Mouse (Mus musculus) brain, embryonic 14.5 days (tissue): ENCODE results near the gene C1qtnf4. TPM values are rescaled to one million over a fixed set of nuclear protein-coding genes. Genes with fewer than 3 reads are reported as not detected.
A peak's percentile ranks its signal among the peaks of the same experiment; 100 is the strongest.

Experiments used
- DNase-seq: peaks from one replicate; pipeline ENCODE4 v3.0.0-alpha.2; 2011; ENCODE audit warnings: low read depth
- CTCF ChIP-seq: fragments of 200-500 bp; IDR thresholded peaks from 2 replicates; pipeline ENCODE4 v1.5.1; 2012; ENCODE audit warnings: inconsistent platforms, mild to moderate bottlenecking, moderate library complexity, borderline replicate concordance; ENCODE audit not compliant: insufficient read depth, insufficient read length; ENCODE audit errors: extremely low read depth
- POLR2A ChIP-seq: fragments of 200-500 bp; IDR thresholded peaks from 2 replicates; pipeline ENCODE4 v1.6.1; 2012; ENCODE audit warnings: mild to moderate bottlenecking, inconsistent platforms, borderline replicate concordance; ENCODE audit not compliant: poor library complexity, insufficient read depth, insufficient read length, severe bottlenecking; ENCODE audit errors: extremely low read depth
- polyA plus RNA-seq: library from polyadenylated mRNA; depleted of rRNA; stranded (reverse); fragments of >200 nt; gene quantifications from 2 replicates; pipeline ENCODE4 v1.2.3, GENCODE M21; 2012; rRNA removed

Gene C1qtnf4
- polyA plus RNA-seq, result 165 and 182 TPM in 2 replicates

DNA sequence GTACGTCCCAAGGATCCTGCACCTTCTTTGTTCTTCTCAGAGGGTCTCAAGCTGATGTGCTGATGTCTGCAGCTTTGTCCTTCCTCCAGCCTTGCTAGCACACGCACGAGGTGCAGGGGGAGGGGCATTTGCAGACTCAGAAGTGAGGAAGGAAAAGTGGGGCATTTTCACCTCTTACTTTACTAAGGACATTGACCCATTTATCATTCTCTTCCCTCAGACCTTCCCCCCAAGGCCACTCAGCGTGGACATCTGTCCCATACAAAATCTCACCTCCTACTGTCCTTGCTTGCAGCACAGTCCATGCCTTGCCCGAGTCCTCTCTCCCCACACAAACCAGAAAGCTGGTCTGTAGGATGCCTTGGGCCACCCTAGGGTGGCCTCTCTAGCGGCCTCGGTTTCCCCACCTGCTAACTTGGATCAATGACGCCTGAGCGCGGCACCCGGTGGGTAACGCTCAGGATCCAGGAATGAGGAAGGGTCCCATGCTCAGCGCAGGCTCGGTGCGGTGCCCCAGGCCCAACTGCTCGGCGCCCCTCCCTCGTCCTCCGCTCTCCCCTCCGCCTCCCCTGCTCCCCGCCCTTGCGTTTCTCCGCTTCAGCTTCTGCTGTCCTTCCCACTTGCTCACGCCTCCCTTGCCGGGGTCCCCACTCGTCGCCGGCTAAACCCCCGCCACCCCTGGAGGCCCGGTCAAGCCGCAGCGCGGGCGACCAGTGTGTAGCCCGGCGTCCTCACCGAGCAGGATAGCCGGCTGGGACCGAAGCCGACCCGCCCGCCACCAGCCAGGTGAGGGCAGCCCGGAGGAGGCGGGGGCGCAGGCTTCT is at the start of gene C1qtnf4:
C1qtnf4 (plus strand) TSS at position 643 of the 824 bp plus-strand sequence.
- peak; percentile 87 for DNase-seq
- no peak for TF ChIP-seq CTCF
- peak; percentile 42; the same call in 1 of the 2 replicates for TF ChIP-seq POLR2A

DNA sequence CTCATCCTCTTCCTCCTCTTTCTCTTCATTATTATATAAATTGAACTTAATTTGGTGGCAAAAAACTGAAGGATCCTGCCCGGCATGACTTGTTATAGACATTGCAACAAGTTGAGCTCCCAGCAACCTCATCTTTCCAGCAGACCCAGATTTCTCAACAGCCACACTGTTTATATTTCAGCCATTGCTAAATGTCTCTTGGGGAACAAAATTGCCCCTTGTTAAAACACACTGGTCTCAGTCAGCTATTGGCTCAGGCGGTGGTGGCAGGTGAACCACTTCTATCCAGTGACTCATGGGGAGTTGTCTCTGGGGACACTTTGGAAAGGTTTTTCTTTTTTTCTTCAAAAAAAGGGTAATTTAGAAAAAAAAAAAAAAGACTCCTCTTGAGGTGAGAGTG is 47.0 kb upstream of the C1qtnf4 start:
- DNase-seq, result no peak
- no peak for TF ChIP-seq POLR2A
- no peak for TF ChIP-seq CTCF

DNA sequence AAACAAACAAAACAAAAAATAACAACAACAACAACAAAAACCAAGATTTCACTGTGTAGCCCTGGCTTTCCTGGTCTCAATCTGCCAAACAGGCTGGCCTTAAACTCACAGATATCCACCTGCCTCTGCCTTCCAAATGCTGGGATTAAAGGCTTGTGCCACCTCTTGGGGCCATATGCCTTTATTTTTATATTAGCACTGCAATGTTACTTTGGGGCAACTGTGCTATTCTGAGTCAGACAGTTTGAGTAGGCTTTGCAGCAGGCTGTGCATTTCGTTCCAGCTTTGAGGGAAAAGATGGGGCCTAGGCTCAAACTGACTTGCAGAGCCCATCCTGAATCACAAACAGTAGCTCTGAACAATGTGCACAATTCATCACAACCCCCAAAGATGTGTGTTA is 42.0 kb upstream of the C1qtnf4 start:
- no peak for TF ChIP-seq CTCF
- no peak for TF ChIP-seq POLR2A
- no peak for DNase-seq

DNA sequence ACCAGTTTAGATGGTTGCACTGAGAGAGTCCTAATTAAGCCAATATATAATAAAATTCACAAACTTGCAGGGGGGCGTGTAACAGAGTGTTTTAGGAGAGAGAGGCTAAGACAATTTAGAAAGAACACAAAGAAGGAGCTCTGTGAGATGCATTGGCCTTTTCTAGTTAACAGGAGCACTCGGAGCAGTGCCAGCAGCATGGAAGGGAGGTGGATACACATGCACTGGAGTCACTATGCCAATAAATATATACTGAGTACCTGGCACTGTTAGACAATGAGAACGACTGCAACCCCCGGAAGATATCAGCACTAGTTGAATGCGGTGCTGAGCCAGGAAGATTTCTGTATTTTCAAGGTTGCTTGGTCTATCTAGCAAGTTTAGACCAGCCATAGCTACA is 41.4 kb upstream of the C1qtnf4 start:
- TF ChIP-seq CTCF (no peak), POLR2A (no peak)
- no peak for DNase-seq

- DNase-seq, result no peak
- TF ChIP-seq CTCF, result no peak
- no peak for TF ChIP-seq POLR2A
Observed at GRCm38 (mm10) chr2:90845234-90845633, 40.4 kb upstream of the C1qtnf4 start.

DNA sequence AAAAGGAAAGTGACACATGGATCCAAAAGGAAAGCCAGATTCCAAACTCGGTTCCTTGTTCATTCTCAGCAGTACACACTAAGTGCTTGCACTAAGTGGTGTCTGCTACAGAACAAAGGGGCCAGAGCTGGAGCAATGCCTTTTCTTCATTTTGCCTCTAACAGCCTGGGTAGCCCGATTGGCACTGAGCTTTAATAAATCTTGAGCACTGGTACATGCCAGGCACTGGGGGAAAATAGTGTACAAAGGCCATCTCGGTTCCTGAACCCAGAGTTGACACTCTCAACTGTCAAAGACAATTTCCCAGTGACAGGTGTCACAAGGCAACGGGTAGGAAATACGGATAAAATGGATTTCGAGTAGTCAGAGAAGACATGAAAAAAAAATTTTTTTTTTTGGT is 39.5 kb upstream of the C1qtnf4 start:
- TF ChIP-seq CTCF, result no peak
- TF ChIP-seq POLR2A, result no peak
- peak; percentile 20 for DNase-seq

DNA sequence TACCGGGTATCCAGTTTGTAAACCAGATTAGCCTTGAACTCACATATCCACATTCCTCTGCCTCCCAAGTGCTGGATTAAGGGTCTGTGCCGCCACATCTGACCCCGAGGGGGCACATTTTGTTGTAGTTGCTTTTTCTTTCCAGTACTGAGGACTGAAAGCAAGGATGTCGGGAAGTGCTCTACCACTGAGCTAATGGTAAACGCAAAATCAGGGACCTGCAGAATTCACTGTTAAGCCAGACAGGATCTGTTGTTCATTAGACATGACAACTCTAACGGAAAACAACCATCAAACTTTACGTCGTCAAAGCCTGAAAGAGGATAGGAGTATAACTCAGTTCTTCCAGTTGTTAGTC is 39.1 kb upstream of the C1qtnf4 start:
- TF ChIP-seq CTCF, result no peak
- TF ChIP-seq POLR2A, result no peak
- DNase-seq, result no peak

DNA sequence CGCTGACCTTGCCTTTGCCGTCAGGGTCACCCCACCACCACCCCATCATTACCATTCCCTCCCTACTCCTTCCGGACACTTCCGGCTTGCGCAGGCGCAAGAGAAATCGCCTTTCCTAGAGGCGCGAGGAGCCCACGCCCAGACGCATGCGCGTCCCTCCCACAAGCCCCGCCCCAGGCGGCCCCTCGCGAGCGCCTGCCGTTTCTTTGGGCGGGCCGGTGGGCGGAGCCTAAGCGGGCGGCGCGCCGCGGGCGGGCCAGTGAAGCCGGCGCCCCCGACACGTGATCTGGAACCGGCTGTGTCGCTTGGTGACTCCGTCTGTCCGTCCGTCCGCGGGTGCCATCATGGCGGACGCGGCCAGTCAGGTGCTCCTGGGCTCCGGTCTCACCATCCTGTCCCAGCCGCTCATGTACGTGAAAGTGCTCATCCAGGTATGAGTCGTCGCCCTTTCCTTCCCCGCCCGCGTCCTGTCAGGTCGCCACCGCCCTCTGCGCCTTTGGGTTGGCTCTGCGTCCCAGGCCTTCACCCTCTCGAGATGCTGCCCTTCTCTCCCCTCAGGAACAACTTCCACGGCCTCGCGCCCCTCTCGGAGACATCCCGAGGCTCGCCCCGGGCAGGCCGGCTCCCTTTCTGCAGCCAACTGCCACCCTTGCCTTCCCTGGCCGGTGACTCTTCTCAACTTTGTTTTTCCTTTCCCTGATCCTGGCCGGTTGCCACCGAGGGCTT is 38.5 kb upstream of the C1qtnf4 start, which contains the start of gene Mtch2:
Mtch2 (plus strand) TSS at position 201 of the 726 bp plus-strand sequence.
- peak; percentile 99 for DNase-seq
- TF ChIP-seq CTCF (no peak), POLR2A (peak; percentile 61)

GRCm38 (mm10) chr2:90847681-90848050 is 38.0 kb upstream of the C1qtnf4 start:
- DNase-seq, result peak; percentile 61
- TF ChIP-seq POLR2A (no peak), CTCF (no peak)

GRCm38 (mm10) chr2:90848331-90848730 is 37.3 kb upstream of the C1qtnf4 start:
- TF ChIP-seq POLR2A, result no peak
- TF ChIP-seq CTCF, result no peak
- DNase-seq, result no peak

DNA sequence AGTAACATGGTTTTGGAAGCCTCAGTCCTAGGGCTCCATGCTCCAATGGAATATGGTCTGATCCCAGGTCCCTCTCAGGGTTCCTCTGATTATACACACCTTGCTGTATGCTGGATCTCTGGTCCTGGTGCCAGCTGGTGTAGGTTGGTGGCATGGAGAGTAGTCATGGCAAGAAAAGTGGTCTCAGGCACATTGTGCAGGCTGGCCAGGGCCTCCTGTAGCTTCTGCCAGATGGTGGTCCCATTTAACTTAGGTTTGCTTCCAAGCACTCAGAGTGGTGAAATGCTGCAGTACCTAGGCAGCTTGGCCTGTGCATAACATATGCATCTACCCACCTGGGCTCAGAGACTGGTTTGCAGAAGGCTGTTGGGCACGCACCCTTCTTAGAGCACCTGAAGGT is 35.3 kb upstream of the C1qtnf4 start:
- no peak for DNase-seq
- TF ChIP-seq CTCF (no peak), POLR2A (no peak)

DNA sequence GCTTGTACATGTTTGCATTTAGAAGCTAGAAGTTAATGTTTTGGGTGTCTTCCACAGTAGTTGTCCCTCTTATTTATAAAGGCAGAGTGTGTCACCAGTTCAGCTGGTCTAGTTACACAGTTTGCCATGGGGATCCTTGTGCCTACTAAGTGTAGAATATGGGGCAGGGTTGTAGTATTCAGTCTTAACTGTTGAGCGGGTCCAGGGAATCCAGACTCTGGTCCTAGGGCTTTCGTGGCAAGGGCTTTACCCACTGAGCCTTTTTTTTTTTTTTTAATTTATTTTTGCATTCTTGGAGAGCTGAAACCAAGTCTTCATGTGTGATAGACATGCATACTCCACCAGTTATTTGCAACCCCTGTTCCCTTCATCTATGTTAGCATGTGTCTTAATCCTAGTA is 24.2 kb upstream of the C1qtnf4 start:
- no peak for TF ChIP-seq CTCF
- TF ChIP-seq POLR2A, result no peak
- no peak for DNase-seq

GRCm38 (mm10) chr2:90864184-90864583 is 21.5 kb upstream of the C1qtnf4 start:
- TF ChIP-seq POLR2A (no peak), CTCF (no peak)
- peak; percentile 69 for DNase-seq
